8 mouse cellular contexts compared by ENCODE assay signal in the genomic region with DNA sequence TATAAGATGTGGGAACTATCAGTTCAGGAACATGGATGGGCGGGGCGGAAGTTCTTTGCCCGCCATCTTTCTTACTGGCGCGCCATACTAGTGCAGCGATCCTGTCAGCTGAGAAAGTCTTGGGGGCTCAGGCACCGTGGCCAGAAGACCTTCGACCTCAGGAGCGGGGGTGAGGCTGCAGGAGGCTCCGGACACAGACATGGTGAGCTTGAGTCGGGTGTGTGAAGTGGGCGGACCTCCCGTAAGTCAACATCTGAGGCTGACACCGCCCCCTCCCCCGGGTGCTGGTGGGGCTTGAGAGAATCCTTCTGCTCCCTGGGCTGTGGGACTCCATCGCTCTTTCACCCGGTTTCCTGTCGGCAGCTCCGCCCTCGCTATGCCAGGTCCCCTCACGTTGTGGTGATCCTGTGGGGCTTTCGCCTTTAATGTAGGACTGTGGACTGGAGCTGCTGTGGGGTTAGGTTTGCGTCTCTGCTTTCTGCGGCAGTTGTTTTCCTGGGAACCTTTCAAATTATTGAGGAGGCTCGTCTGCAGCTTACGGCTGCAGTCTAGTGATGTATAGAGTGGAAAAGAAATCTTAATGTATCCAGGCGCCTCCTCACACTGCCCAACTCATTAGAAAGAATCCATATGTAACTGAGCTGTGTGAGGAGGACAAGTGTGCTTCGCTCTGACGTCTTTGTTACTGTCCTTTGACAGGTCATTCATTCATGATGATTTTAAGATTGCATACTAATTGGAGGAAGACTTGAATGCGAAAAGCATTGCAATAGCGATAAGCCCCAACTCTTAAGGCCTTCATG. TPM values are rescaled to one million over a fixed set of nuclear protein-coding genes. Genes with fewer than 3 reads are reported as not detected.
DNase-seq lines count a peak whose midpoint lies in the region; ATAC-seq and TF ChIP-seq lines count a peak whose summit lies in the region.

No protein-coding gene starts in this region.

- H3K27me3 ChIP-seq in lung, embryonic 14.5 days (ENCODE audit: insufficient read depth, low read length), result no peaks in the 10 kb centered on the region

- TF ChIP-seq POLR2A in olfactory bulb, adult 2 months (IDR thresholded peaks at IDR 0.05; ENCODE audit: insufficient read depth, low read depth, low read length), result peak; percentile 52

- peak overlapping the region; percentile 57 for H3K4me3 ChIP-seq in lung, embryonic 14.5 days (ENCODE audit: low read depth, low read length)
- peak overlapping the region; percentile 69 for H3K4me3 ChIP-seq in olfactory bulb, adult 2 months (ENCODE audit: insufficient read depth, low read depth, low read length)

- peak overlapping the region; percentile 68 for H3K9ac ChIP-seq in lung, embryonic 14.5 days

- H3K4me1 ChIP-seq in lung, embryonic 14.5 days (ENCODE audit: insufficient read depth), result peaks cover 5% of the 10 kb centered on the region
- peaks cover 7% of the 10 kb centered on the region for H3K4me1 ChIP-seq in olfactory bulb, adult 2 months (ENCODE audit: control insufficient read depth, insufficient read depth, low read length)

- no peaks in the 10 kb centered on the region for H3K9me3 ChIP-seq in lung, embryonic 14.5 days (ENCODE audit: low read depth, low read length)

- H3K27ac ChIP-seq in lung, embryonic 14.5 days (ENCODE audit: low read depth), result peak overlapping the region; percentile 94
- H3K27ac ChIP-seq in olfactory bulb, adult 2 months (ENCODE audit: insufficient read depth, low read depth, low read length), result peak overlapping the region; percentile 81

- WGBS in lung, embryonic 14.5 days, result 2% methylated on average over 31 of the region's 31 CpGs
- under 1% methylated on average over 31 of the region's 31 CpGs for WGBS in olfactory bulb, adult 2 months

- H3K36me3 ChIP-seq in lung, embryonic 14.5 days (ENCODE audit: insufficient read depth), result no peaks in the 10 kb centered on the region

- ATAC-seq in frontal cortex, adult (ENCODE audit: low TSS enrichment), result peak; percentile 78
- peak; percentile 53 to 62 for ATAC-seq in hematopoietic stem cell, adult 5-6 weeks (replicated peaks in 1 of 2; ENCODE audit: insufficient read depth in 1 of 2, low FRiP score in 2 of 2, low TSS enrichment in 1 of 2, low read depth in 1 of 2, poor library complexity in 2 of 2, severe bottlenecking in 2 of 2)
- peak; percentile 69 for ATAC-seq in lung, embryonic 14.5 days (ENCODE audit: insufficient read depth)

- no peak for TF ChIP-seq CTCF in lung, embryonic 14.5 days (IDR thresholded peaks at IDR 0.05; ENCODE audit: low read depth)
- no peak for TF ChIP-seq CTCF in olfactory bulb, adult 2 months (IDR thresholded peaks at IDR 0.05; ENCODE audit: insufficient read depth, low read depth, low read length)

- peak; percentile 78 for DNase-seq in Muller cell, postnatal 12 days (ENCODE audit: inconsistent ontology term)
- DNase-seq in cerebellum, adult 9-10 months, result peak; percentile 86
- DNase-seq in layer of hippocampus, adult 8-10 months (ENCODE audit: low spot score in 2 of 2), result peak; percentile 71 to 84
- peak; percentile 88 for DNase-seq in lung, embryonic 14.5 days
- DNase-seq in thymus, adult 18-20 months, result peak; percentile 50 to 65

- peak overlapping the region; percentile 65 for H3K4me2 ChIP-seq in lung, embryonic 14.5 days

RNA-seq across cellular contexts. Expression of gene Zfp563, which starts 3.5 kb away (rescaled TPM):
- total RNA-seq in hematopoietic stem cell, adult 5-6 weeks (2017), result 6.4 and 6.9 TPM in 2 replicates
- 10 to 100 TPM; 15.7 to 24.7 (median 20.8) TPM for total RNA-seq in layer of hippocampus, adult 8-10 months (2022)
- 6.2 and 8.0 TPM in 2 replicates for polyA plus RNA-seq in lung, embryonic 14.5 days (2014; fragmentation: Nextera tagmentation; extraction: Ambion mirVana)
- not detected in 2 replicates for polyA plus RNA-seq in olfactory bulb, adult 2 months (2012; ENCODE audit: insufficient read depth, insufficient read length, low replicate concordance, missing spikeins)

RNA-seq across cellular contexts. Expression of gene 4921501E09Rik, which starts 24.7 kb away (rescaled TPM):
- not detected in 2 replicates for total RNA-seq in hematopoietic stem cell, adult 5-6 weeks (2017)
- under 1 TPM in 1 of 4 experiments, not detected in 3; 0.16 TPM for total RNA-seq in layer of hippocampus, adult 8-10 months (2022)
- polyA plus RNA-seq in lung, embryonic 14.5 days (2014; fragmentation: Nextera tagmentation; extraction: Ambion mirVana), result not detected in 2 replicates
- polyA plus RNA-seq in olfactory bulb, adult 2 months (2012; ENCODE audit: insufficient read depth, insufficient read length, low replicate concordance, missing spikeins), result not detected in 2 replicates

RNA-seq across cellular contexts. Expression of gene Morc2b, which starts 46.9 kb away (rescaled TPM):
- total RNA-seq in hematopoietic stem cell, adult 5-6 weeks (2017), result not detected in 2 replicates
- 1 to 10 TPM; 3.4 to 5.9 (median 4.4) TPM for total RNA-seq in layer of hippocampus, adult 8-10 months (2022)
- polyA plus RNA-seq in lung, embryonic 14.5 days (2014; fragmentation: Nextera tagmentation; extraction: Ambion mirVana), result not detected in 2 replicates
- not detected in 2 replicates for polyA plus RNA-seq in olfactory bulb, adult 2 months (2012; ENCODE audit: insufficient read depth, insufficient read length, low replicate concordance, missing spikeins)

RNA-seq across cellular contexts. Expression of gene Zfp763, which starts 59.4 kb away (rescaled TPM):
- total RNA-seq in hematopoietic stem cell, adult 5-6 weeks (2017), result 12.8 and 17.8 TPM in 2 replicates
- 10 to 100 TPM; 17.6 to 24.6 (median 18.5) TPM for total RNA-seq in layer of hippocampus, adult 8-10 months (2022)
- polyA plus RNA-seq in lung, embryonic 14.5 days (2014; fragmentation: Nextera tagmentation; extraction: Ambion mirVana), result 14.6 and 16.9 TPM in 2 replicates
- polyA plus RNA-seq in olfactory bulb, adult 2 months (2012; ENCODE audit: insufficient read depth, insufficient read length, low replicate concordance, missing spikeins), result not detected in 2 replicates

Comparison
In these comparisons a context has a peak if more than half of its experiments do, and no peak if none do; other contexts are left out.
1. Peak in every context shown above with its lines: DNase-seq, ATAC-seq, H3K4me3 ChIP-seq and H3K27ac ChIP-seq.